ENCODE assay signal across 12 mouse cellular contexts in the genomic region with DNA sequence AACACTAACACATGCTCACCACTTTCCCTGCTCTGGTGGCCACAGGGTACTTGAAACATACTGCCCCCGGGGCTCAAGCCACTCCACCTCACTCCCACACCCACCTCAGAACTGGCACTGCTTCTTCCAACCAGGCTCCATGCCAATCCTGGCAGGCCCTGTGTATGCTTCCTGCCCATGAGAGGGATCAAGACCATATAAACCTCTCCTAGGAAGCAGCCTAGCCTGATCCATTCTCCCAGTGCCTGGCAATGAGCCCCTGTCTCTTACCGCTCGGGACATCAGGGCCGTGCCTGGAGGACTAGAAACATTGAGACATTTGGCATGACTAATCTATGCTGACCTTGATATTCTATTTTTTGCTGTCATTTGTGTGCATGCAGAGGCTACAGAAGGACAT. TPM values are rescaled to one million over a fixed set of nuclear protein-coding genes. Genes with fewer than 3 reads are reported as not detected.
A peak's percentile ranks its signal among the peaks of the same experiment; 100 is the strongest.
DNase-seq lines count a peak whose midpoint lies in the region; ATAC-seq and TF ChIP-seq lines count a peak whose summit lies in the region.
"Had no signal": no experiment of that assay in that cellular context is flagged by ENCODE, and none has a peak within 500 bp of the region (broad histone marks: within the 10 kb centered on the region; RNA-seq: fewer than 3 reads in every experiment).

No protein-coding gene starts in this region.

- no peaks in the 10 kb centered on the region for H3K9me3 ChIP-seq in kidney, embryonic 14.5 days (ENCODE audit: control insufficient read depth, low read length)
- H3K9me3 ChIP-seq in intestine, embryonic 15.5 days = no peaks in the 10 kb centered on the region
- H3K9me3 ChIP-seq: forebrain, embryonic 10.5 days; hindbrain, embryonic 15.5 days; limb, embryonic 15.5 days had no signal

- no peaks in the 10 kb centered on the region for H3K36me3 ChIP-seq in kidney, embryonic 14.5 days (ENCODE audit: control insufficient read depth, insufficient read depth, low read length)
- no peaks in the 10 kb centered on the region for H3K36me3 ChIP-seq in intestine, embryonic 15.5 days
- H3K36me3 ChIP-seq in thymus, adult 2 months (ENCODE audit: control insufficient read depth, insufficient read depth, low read length) = no peaks in the 10 kb centered on the region
- H3K36me3 ChIP-seq: forebrain, embryonic 10.5 days; hindbrain, embryonic 15.5 days; limb, embryonic 15.5 days had no signal

- H3K4me2 ChIP-seq in kidney, embryonic 14.5 days (replicated peaks; ENCODE audit: low read depth, low read length) = no peak overlapping the region
- H3K4me2 ChIP-seq in intestine, embryonic 15.5 days (replicated peaks) = no peak overlapping the region
- H3K4me2 ChIP-seq: hindbrain, embryonic 15.5 days; limb, embryonic 15.5 days had no signal

- DNase-seq in kidney, postnatal 14 days = peak; percentile 1
- DNase-seq in adrenal gland, postnatal 10 days = peak; percentile 63
- DNase-seq in cerebellum, adult 11-12 months = peak; percentile 45
- DNase-seq in heart, postnatal 10 days = peak; percentile 41 to 49
- no peak for DNase-seq in thymus, adult 2 months

- no peaks in the 10 kb centered on the region for H3K27me3 ChIP-seq in kidney, embryonic 14.5 days (ENCODE audit: control insufficient read depth, insufficient read depth, low read length)
- H3K27me3 ChIP-seq in intestine, embryonic 15.5 days (replicated peaks) = no peaks in the 10 kb centered on the region
- H3K27me3 ChIP-seq in thymus, adult 2 months (ENCODE audit: control insufficient read depth, insufficient read depth, low read length) = no peaks in the 10 kb centered on the region
- H3K27me3 ChIP-seq: hindbrain, embryonic 15.5 days had no signal

- intact Hi-C loops in heart, postnatal 10 days (cut with DNase I) = no loop called here

- no peak for TF ChIP-seq POLR2A in thymus, adult 2 months (IDR thresholded peaks at IDR 0.05; ENCODE audit: control insufficient read depth, extremely low read depth, insufficient read depth, low read length, poor library complexity)

- no peak overlapping the region for H3K9ac ChIP-seq in kidney, embryonic 14.5 days (ENCODE audit: low read depth, low read length)
- H3K9ac ChIP-seq in intestine, embryonic 15.5 days = no peak overlapping the region
- H3K9ac ChIP-seq: hindbrain, embryonic 15.5 days; limb, embryonic 15.5 days had no signal

- no peaks in the 10 kb centered on the region for H3K4me1 ChIP-seq in kidney, embryonic 14.5 days (ENCODE audit: control insufficient read depth, insufficient read depth, low read length)
- H3K4me1 ChIP-seq in intestine, embryonic 15.5 days (replicated peaks) = no peaks in the 10 kb centered on the region
- no peaks in the 10 kb centered on the region for H3K4me1 ChIP-seq in thymus, adult 2 months (replicated peaks; ENCODE audit: control insufficient read depth, insufficient read depth, low read length)
- H3K4me1 ChIP-seq: forebrain, embryonic 10.5 days; hindbrain, embryonic 15.5 days; limb, embryonic 15.5 days had no signal

- no peak for ATAC-seq in kidney, embryonic 14.5 days (ENCODE audit: low FRiP score, low TSS enrichment)
- no peak for ATAC-seq in intestine, embryonic 15.5 days
- no peak for ATAC-seq in megakaryocyte-erythroid progenitor cell, adult 5-6 weeks (replicated peaks; ENCODE audit: low FRiP score, low TSS enrichment, poor library complexity, severe bottlenecking)

- H3K4me3 ChIP-seq in kidney, embryonic 14.5 days (ENCODE audit: low read length) = no peak overlapping the region
- no peak overlapping the region for H3K4me3 ChIP-seq in intestine, embryonic 15.5 days (replicated peaks)
- H3K4me3 ChIP-seq in thymus, adult 2 months (ENCODE audit: control insufficient read depth, insufficient read depth, low read length) = no peak overlapping the region
- H3K4me3 ChIP-seq: forebrain, embryonic 10.5 days; hindbrain, embryonic 15.5 days; limb, embryonic 15.5 days had no signal

- 90% methylated on average over 4 of the region's 4 CpGs for WGBS in kidney, embryonic 14.5 days
- WGBS in intestine, embryonic 15.5 days = 94% methylated on average over 4 of the region's 4 CpGs
- WGBS in thymus, adult 2 months = 97% methylated on average over 4 of the region's 4 CpGs

- no peak for TF ChIP-seq CTCF in thymus, adult 2 months (IDR thresholded peaks at IDR 0.05; ENCODE audit: borderline replicate concordance, control insufficient read depth, extremely low read depth, insufficient read depth, low read length, poor library complexity)

- no peak overlapping the region for H3K27ac ChIP-seq in kidney, embryonic 14.5 days (ENCODE audit: low read depth, low read length)
- no peak overlapping the region for H3K27ac ChIP-seq in intestine, embryonic 15.5 days
- no peak overlapping the region for H3K27ac ChIP-seq in thymus, adult 2 months (ENCODE audit: control insufficient read depth, insufficient read depth, low read length)
- H3K27ac ChIP-seq: forebrain, embryonic 10.5 days; hindbrain, embryonic 15.5 days; limb, embryonic 15.5 days; macrophage had no signal

RNA-seq across cellular contexts. Expression of gene Mtm1, which starts 26.9 kb away (rescaled TPM):
- polyA plus RNA-seq in kidney, embryonic 14.5 days (2014; fragmentation: Nextera tagmentation; extraction: Ambion mirVana) = 4.7 and 4.8 TPM in 2 replicates
- 10 to 100 TPM; 18.2 to 32.6 TPM for total RNA-seq in adrenal gland, postnatal 10 days (2021)
- total RNA-seq in heart, postnatal 10 days (2021) = 10 to 100 TPM; 18.4 to 20.1 TPM
- 10.0 and 11.0 TPM in 2 replicates for polyA plus RNA-seq in intestine, embryonic 15.5 days (2015; fragmentation: Nextera tagmentation; extraction: Ambion mirVana)
- polyA plus RNA-seq in thymus, adult 2 months (2012; rRNA removed) = 1.9 and 2.4 TPM in 2 replicates
- total RNA-seq in megakaryocyte-erythroid progenitor cell, adult 5-6 weeks (2014; fragmentation: Nextera tagmentation) = 4.3 and 5.1 TPM in 2 replicates
- total RNA-seq in megakaryocyte-erythroid progenitor cell, adult 5-6 weeks (2017) = 10.8 and 12.0 TPM in 2 replicates
